8 mouse cellular contexts compared by ENCODE assay signal in genomic region chr16:72662837-72663350, GRCm38 (mm10).
DNase-seq lines count a peak whose midpoint lies in the region; ATAC-seq and TF ChIP-seq lines count a peak whose summit lies in the region.

No protein-coding gene starts in this region.

- peak; percentile 81 for TF ChIP-seq POLR2A in cortical plate, adult 2 months (IDR thresholded peaks at IDR 0.05; ENCODE audit: extremely low read depth, insufficient read depth, low read length)

- H3K27ac ChIP-seq in cortical plate, adult 2 months (ENCODE audit: insufficient read depth, low read length): peak overlapping the region; percentile 12; the same call in 1 of the 2 replicates
- H3K27ac ChIP-seq in hindbrain, embryonic 16.5 days (ENCODE audit: low read depth, low read length): peak overlapping the region; percentile 83

- WGBS in hindbrain, embryonic 16.5 days: 0% methylated on average over 26 of the region's 26 CpGs

- no peak for TF ChIP-seq CTCF in cortical plate, adult 2 months (IDR thresholded peaks at IDR 0.05; ENCODE audit: extremely low read depth, insufficient read depth, low read length)

- H3K9me3 ChIP-seq in hindbrain, embryonic 16.5 days (ENCODE audit: control insufficient read depth, low read length): no peaks in the 10 kb centered on the region

- H3K4me3 ChIP-seq in cortical plate, adult 2 months (ENCODE audit: insufficient read depth, low read length): peak overlapping the region; percentile 58
- H3K4me3 ChIP-seq in hindbrain, embryonic 16.5 days (ENCODE audit: low read length): peak overlapping the region; percentile 79

- no peaks in the 10 kb centered on the region for H3K36me3 ChIP-seq in hindbrain, embryonic 16.5 days (ENCODE audit: control insufficient read depth, insufficient read depth, low read length)

- H3K9ac ChIP-seq in hindbrain, embryonic 16.5 days (ENCODE audit: low read depth, low read length): peak overlapping the region; percentile 79

- peak overlapping the region; percentile 58 for H3K4me2 ChIP-seq in hindbrain, embryonic 16.5 days (ENCODE audit: low read length)

- ATAC-seq in hindbrain, embryonic 16.5 days: peak; percentile 88
- no peak for ATAC-seq in megakaryocyte-erythroid progenitor cell, adult 5-6 weeks (replicated peaks; ENCODE audit: low FRiP score, low TSS enrichment, poor library complexity, severe bottlenecking)

- H3K4me1 ChIP-seq in cortical plate, adult 2 months (ENCODE audit: control insufficient read depth, insufficient read depth, low read length): peaks cover 2% of the 10 kb centered on the region; the same call in 1 of the 2 replicates
- H3K4me1 ChIP-seq in hindbrain, embryonic 16.5 days (ENCODE audit: control insufficient read depth, insufficient read depth, low read depth, low read length): peaks cover 10% of the 10 kb centered on the region

- H3K27me3 ChIP-seq in hindbrain, embryonic 16.5 days (replicated peaks; ENCODE audit: control insufficient read depth, insufficient read depth, low read length): no peaks in the 10 kb centered on the region; the same call in 1 of the 2 replicates

- DNase-seq in adrenal gland, adult 18-20 months (ENCODE audit: low spot score in 2 of 2): peak; percentile 68 to 72
- DNase-seq in gastrocnemius, adult 8-10 months (ENCODE audit: low spot score in 2 of 2): peak; percentile 9 to 15
- peak; percentile 57 to 69 for DNase-seq in left cerebral cortex, adult 8-10 months (ENCODE audit: low spot score in 2 of 2)
- DNase-seq in lung, postnatal 36 days: peak; percentile 62
- DNase-seq in right cerebral cortex, postnatal 25 days: peak; percentile 80

Comparison
In these comparisons a context has a peak if more than half of its experiments do, and no peak if none do; other contexts are left out.
1. DNase-seq: peak in every context shown above with its lines; median percentile 80 in right cerebral cortex, postnatal 25 days; 70 in adrenal gland, adult 18-20 months; 63 in left cerebral cortex, adult 8-10 months; 62 in lung, postnatal 36 days; 12 in gastrocnemius, adult 8-10 months.